Mouse (Mus musculus): ENCODE measurements around the gene Snx3.

- TF ChIP-seq CTCF (IDR thresholded peaks at IDR 0.05; ENCODE audit: borderline replicate concordance, insufficient read depth, low read length) (no peak), POLR2A (IDR thresholded peaks at IDR 0.05; ENCODE audit: low read depth, low read length) (no peak)
Measured at GRCm38 (mm10) chr10:42582566-42583110, 80.8 kb downstream of the Snx3 start.

All from embryonic fibroblast, embryonic 13.5 days (primary cell).